Mouse (Mus musculus) thymus, postnatal 0 days (tissue): ENCODE measurements around the gene H2-M10.4. TPM values are rescaled to one million over a fixed set of nuclear protein-coding genes. Genes with fewer than 3 reads are reported as not detected.
"Not testable (repeated sequence)": the region's sequence is repeated elsewhere in the genome, so short reads cannot be mapped to it uniquely, and the experiment has no call there.

ENCODE experiments used
- DNase-seq: peaks from one replicate; pipeline ENCODE4 v3.0.0-alpha.2; 2015; ENCODE audit warnings: low spot score
- polyA plus RNA-seq: library from polyadenylated mRNA; unstranded; fragments of >200 nt; fragmentation: Nextera tagmentation; extraction: Ambion mirVana; gene quantifications from 2 replicates; pipeline ENCODE4 v1.2.1, GENCODE M21; 2015

H2-M10.4 gene
- not detected in 2 replicates for polyA plus RNA-seq

DNA sequence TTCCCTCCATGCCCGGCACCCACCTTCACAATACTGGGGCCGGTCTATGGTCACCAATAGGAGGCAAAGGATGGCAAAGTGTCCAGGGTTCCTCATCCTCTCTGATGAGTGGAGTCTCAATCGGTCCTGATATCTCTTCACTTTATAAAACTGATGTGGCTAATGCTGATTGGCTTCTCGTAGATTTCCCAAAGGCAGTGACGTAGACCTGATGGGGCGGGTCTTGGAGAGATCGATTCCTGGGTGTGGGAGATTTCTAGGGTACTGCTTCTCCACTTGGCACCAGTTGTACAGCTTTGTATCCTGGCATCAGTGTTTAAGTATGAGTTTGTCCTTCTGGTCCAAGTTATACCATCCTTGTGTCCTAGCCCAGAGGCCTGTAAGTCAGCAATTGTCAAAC, at the start of gene H2-M10.4:
Gene H2-M10.4, minus strand, starts transcription at position 101 of the 400 bp plus-strand sequence.
- DNase-seq: no peak

DNA sequence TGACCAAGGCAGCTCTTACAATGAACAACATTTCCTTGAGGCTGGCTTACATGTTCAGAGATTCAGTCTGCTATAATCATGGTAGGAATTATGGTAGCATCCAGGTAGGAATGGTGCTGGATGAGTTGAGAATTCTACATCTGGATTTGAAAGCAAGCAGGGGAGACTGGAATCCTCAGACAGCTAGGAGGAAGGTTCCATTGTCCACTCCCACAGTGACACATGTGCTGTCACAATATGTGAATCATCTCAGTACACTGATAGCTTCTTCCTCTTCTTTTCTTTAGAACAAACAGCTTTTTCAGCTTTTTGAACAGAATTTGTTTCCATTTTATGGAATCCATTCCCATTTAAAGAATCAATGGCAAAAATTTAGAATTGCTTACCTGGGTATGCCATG, 41.8 kb upstream of the H2-M10.4 start:
- DNase-seq: no peak

DNA sequence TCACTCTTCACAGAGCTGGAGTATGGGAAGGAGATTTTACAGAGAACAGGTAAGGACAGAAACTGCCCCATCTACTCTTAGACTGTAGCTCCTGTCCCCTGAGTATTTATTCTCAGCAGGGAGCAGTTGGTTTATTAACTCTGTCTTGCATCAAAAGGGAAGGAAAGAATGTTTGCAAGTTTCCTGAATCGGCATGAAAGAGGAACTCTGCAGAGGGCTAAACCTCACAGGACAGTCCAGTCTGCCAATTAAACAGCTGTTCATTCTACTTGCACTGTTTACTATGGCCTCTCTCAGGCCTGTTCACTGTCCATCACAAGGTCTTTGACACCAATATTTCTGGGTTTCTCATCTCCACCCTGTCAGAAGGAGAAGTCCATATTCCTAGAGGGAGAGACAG, 38.3 kb upstream of the H2-M10.4 start:
- DNase-seq: no peak

DNA sequence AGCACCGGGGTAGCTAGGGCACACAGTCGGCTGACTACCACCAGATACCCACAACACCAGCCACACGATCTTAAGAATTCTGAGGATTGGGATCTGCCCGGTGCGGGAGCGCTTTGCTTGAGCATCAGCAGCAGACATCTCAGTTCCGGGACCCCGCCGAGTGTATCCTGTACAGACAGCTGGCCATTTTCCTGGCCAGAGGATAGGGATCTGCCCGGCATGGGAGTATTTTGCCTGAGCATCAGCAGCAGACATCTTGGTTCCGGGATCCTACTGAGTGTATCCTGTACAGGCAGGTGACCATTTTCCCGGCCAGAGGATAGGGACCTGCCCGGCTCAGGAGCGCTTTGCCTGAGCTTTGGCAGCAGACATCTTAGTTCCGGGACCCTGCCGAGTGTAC, 26.0 kb upstream of the H2-M10.4 start:
- DNase-seq: not testable (repeated sequence)

DNA sequence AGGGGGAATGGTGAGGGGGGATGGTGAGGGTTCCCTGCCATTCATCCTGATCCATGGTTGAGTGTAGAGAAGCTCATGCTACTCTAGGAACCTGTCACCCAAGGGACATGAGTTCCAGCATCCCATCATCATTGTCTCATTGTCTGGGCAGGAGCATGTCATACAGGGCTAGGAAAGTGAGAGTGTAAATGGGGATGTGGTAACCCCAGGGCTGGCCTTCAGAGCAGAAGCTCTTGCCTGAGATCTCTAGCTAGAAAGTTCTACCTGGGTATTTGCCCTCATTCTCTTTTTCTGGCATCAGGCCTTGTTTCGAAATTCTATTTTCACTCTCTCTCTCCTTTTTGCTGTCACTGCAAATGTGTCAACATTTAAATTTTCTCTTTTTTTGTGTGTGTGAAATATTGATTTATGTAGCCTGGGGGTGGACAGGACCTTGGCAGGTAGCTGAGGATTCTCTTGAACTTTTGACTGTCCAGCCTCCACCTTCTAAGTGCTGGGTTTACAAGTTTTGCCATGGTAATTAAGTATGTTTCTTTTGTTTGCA, 24.6 kb upstream of the H2-M10.4 start:
- DNase-seq: no peak

DNA sequence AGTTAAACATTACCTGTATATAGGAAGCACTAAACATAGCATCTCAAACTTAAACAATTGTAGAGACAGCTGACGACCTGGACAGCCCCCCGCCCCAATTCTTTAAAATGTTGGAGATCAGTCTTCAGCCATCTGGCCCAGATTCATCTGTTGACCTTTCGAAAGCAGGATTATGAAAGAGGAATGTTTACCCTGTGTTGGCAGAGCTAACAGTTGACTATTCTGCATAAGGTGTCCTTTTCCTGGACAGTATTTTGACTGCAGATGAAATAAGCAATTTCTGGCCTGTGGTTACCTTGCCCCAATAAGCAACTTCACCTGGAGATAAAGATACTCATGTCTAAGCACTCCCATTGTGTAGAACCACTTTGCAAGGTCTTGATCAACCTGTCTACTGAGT, 21.7 kb upstream of the H2-M10.4 start:
- DNase-seq: no peak

DNA sequence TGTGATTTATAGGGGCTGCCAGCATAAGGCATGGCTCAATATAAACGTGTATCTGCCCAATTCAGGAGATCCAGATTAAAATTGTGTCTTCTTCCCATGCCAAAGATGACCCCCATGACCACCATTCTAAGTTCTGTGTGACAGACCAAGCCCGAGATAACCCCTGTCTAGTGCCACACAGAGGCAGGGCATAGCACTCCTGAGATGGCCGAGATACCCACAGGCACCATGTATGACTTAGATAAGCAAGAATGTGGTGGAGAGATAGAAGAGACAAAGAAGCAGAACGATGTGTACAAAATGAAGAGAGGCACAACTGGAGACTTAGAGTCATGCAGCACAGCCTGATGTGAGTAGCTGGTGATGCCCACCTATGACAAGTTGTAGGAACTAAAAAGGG, 5.9 kb downstream of the H2-M10.4 start:
- DNase-seq: no peak

DNA sequence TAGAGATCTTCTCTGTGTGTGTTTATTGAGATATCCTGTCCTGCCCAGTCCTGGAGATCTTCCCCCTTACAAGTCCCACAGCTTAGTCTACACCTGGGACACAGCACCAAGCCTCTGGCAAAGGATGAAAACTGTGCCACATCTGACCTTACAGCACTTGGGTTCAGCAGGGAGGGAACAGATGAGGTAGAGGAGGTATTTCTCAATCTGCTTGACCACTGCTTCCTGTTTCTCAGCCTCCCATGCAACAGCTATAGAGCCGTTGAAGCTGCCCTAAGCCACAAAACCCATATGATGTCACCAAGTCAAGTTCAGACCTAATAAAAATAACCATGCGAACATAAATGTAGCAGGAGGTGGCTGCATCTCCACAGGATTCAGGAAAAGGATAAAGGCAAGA, 30.7 kb downstream of the H2-M10.4 start:
- no peak for DNase-seq

DNA sequence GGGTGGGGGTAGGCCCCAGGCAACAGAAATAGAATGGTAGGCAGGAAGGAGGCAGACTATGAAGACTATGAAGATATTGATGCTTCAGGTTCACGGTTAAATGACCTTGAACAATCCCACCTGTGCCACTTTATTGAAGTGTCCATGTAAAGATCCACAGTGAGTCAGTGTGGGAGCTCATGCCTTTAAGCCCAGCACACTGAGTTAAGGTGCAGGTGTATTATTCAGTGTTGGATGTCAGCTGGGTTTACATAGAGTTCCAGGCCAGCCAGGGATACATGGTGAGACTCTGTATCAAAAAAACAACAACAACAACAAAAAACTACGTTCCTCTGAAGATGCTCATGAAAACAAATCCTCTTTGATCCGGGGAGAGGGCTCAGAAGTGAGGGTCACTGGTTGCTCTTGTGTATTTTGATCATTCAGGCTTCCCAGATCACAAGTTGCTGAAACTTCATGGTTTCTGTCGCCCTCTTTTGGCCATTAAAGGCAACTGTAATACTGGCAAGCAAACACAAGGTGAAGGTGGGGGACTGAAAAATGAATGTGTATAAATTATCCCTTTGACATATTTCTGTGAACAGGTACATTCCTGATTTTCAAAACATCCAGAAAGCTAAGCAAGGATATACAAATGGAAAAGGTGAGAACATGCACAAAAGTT, 43.9 kb downstream of the H2-M10.4 start:
- DNase-seq: peak; percentile 70

DNA sequence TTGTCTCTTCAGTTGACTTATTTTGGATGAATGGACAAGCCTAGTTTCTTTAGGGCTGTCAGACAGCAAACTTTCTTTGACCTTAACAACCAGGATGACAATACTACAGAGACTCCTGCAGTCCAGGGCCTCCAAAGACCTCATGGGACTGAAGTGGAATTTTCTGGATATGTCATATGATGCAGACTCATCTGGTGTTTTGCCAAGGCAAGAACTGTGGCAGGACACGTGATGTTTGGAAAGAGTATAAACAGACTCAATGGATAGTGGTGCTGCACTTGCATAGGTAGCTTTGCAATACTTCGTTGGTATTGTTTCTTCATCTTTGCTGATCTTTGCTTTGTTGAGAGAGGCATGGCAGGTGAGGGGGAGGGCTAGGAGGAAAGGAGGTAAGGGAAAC, 44.7 kb downstream of the H2-M10.4 start:
- DNase-seq: no peak

DNA sequence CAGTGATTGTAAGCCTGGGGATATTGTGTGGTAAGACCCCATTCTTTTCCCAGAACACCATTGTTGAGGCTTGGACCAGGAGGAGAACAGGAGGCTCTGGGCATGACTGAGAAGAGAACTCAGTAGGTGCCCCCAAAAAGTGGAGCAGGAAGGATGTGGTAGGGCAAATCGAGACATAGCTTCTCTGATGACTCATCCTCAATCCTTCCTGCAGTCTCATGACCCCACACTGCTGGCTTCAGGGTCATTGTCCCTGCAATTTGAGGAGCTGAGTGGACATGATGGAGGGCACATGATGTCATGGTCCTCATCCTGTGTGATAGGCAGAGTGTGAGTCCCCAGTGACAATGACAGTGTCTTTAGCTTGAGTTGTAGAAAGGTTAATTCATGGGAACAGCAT, 46.7 kb downstream of the H2-M10.4 start:
- DNase-seq: no peak

DNA sequence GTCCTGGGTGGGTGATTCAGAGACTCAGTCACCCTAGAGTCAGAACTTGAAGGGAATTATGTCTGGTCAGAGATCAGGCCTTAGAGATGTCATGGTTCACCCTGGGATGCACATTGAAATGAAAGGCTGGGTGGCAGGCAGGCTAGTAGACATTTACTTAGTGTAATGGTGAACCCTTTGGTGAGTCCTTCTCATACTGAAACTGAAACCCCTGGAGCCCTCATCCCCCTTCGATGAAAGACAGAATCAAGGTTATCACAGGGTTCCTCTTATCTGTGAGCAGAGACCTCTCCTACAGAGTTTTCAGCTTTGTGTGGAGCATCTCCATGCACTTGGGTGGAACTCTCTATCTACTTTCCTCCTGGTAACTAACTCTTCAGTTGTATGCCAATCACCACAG, 47.8 kb downstream of the H2-M10.4 start:
- DNase-seq: no peak

Other genes starting within 250 kb of the H2-M10.4 start
- 155 and 159 TPM in 2 replicates for gene Rpp21, start 204.3 kb downstream of the H2-M10.4 start, polyA plus RNA-seq
- gene Trim39, start 190.1 kb downstream of the H2-M10.4 start, polyA plus RNA-seq: 11.4 and 16.1 TPM in 2 replicates
- 0.12 TPM in 1 of 2 replicates, not detected in the other for gene H2-M10.2, start 175.8 kb downstream of the H2-M10.4 start, polyA plus RNA-seq
- 0.22 and 0.34 TPM in 2 replicates for gene H2-M10.1, start 136.2 kb downstream of the H2-M10.4 start, polyA plus RNA-seq
- gene H2-M10.3, start 93.9 kb downstream of the H2-M10.4 start, polyA plus RNA-seq: 0.08 TPM in 1 of 2 replicates, not detected in the other
- gene H2-M11, start 84.7 kb upstream of the H2-M10.4 start, polyA plus RNA-seq: not detected in 2 replicates
- 0.12 TPM in 1 of 2 replicates, not detected in the other for gene H2-M9, start 180.3 kb upstream of the H2-M10.4 start, polyA plus RNA-seq
- 0.22 TPM in 1 of 2 replicates, not detected in the other for gene H2-M1, start 209.9 kb upstream of the H2-M10.4 start, polyA plus RNA-seq